Mouse (Mus musculus) frontal cortex, adult (tissue): ENCODE measurements around the gene Ahnak.
"Not testable (repeated sequence)": the region's sequence is repeated elsewhere in the genome, so short reads cannot be mapped to it uniquely, and the experiment has no call there.

Experiments
- ATAC-seq: cut with Nextera tagmentation; 2 replicates; pipeline ENCODE4 v1.9.2; 2017; ENCODE audit warnings: mild to moderate bottlenecking, moderate library complexity, mixed read lengths; ENCODE audit not compliant: low TSS enrichment

Ahnak gene

GRCm38 (mm10) chr19:9097441-9097840, 108.4 kb downstream of the Ahnak start:
- ATAC-seq, result no peak

GRCm38 (mm10) chr19:9099751-9100150, 110.7 kb downstream of the Ahnak start:
- ATAC-seq, result no peak

- ATAC-seq, result no peak
Observed at GRCm38 (mm10) chr19:9100297-9101061, 111.4 kb downstream of the Ahnak start.

GRCm38 (mm10) chr19:9101062-9101457, 112.0 kb downstream of the Ahnak start:
- no peak for ATAC-seq

- ATAC-seq, result no peak
Observed at GRCm38 (mm10) chr19:9103986-9104385, 114.9 kb downstream of the Ahnak start.

- no peak for ATAC-seq
Observed at GRCm38 (mm10) chr19:9105101-9105685, 116.1 kb downstream of the Ahnak start.

GRCm38 (mm10) chr19:9106096-9106495, 117.0 kb downstream of the Ahnak start:
- no peak for ATAC-seq

GRCm38 (mm10) chr19:9106751-9107378, 117.8 kb downstream of the Ahnak start:
- ATAC-seq, result no peak

- ATAC-seq, result no peak
Observed at GRCm38 (mm10) chr19:9107379-9107755, 118.3 kb downstream of the Ahnak start.

- no peak for ATAC-seq
Observed at GRCm38 (mm10) chr19:9108536-9108935, 119.5 kb downstream of the Ahnak start.

GRCm38 (mm10) chr19:9110182-9110869, 121.2 kb downstream of the Ahnak start:
- ATAC-seq, result peak; percentile 82

- no peak for ATAC-seq
Observed at GRCm38 (mm10) chr19:9112043-9112442, 123.0 kb downstream of the Ahnak start.

- no peak for ATAC-seq
Observed at GRCm38 (mm10) chr19:9116268-9116667, 127.2 kb downstream of the Ahnak start.

GRCm38 (mm10) chr19:9117275-9117674, 128.2 kb downstream of the Ahnak start:
- ATAC-seq, result 0 out of 2 replicates have a peak, but pooled peaks have one; percentile 31

GRCm38 (mm10) chr19:9119655-9120425, 130.8 kb downstream of the Ahnak start:
- no peak for ATAC-seq

- no peak for ATAC-seq
Observed at GRCm38 (mm10) chr19:9122390-9122789, 133.3 kb downstream of the Ahnak start.

- ATAC-seq, result not testable (repeated sequence)
Observed at GRCm38 (mm10) chr19:9123986-9124385, 134.9 kb downstream of the Ahnak start.
